22 mouse cellular contexts compared by ENCODE assay signal in the genomic region with DNA sequence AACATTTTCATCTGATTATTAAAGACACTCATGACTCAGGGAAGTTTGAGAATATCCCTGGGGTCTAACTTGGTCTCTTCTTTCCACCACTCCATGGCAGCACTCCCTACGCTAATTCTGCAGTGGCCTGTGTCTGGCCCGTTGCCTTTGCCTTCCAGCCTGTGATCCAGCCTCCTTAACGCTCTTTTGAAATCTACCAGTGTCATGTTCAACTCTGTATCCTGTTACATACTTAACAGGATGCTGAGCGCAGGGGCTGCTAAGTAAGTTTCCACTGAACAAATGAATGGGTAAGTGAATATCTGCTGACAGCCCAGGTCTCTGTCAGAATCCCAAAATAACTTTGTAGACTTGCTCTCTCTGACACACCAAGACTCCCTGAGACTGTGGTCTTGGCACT.
A peak's percentile ranks its signal among the peaks of the same experiment; 100 is the strongest.
DNase-seq lines count a peak whose midpoint lies in the region; ATAC-seq lines count a peak whose summit lies in the region.
"Had no signal": no experiment of that assay in that cellular context is flagged by ENCODE, and none has a peak within 500 bp of the region (broad histone marks: within the 10 kb centered on the region; RNA-seq: fewer than 3 reads in every experiment).

No protein-coding gene starts in this region.

- no peak overlapping the region for H3K4me3 ChIP-seq in heart, embryonic 14.5 days (ENCODE audit: control insufficient read depth in 1 of 2, insufficient read depth in 1 of 2, low read depth in 1 of 2, low read length in 2 of 2)
- no peak overlapping the region for H3K4me3 ChIP-seq in heart, embryonic 11.5 days (ENCODE audit: low read depth, low read length)
- H3K4me3 ChIP-seq in kidney, embryonic 16.5 days (ENCODE audit: low read length), result no peak overlapping the region
- H3K4me3 ChIP-seq in limb, embryonic 15.5 days, result no peak overlapping the region
- H3K4me3 ChIP-seq in neural tube, embryonic 15.5 days (replicated peaks), result no peak overlapping the region
- H3K4me3 ChIP-seq: embryonic facial prominence, embryonic 13.5 days; heart, embryonic 12.5 days; hindbrain, embryonic 10.5 days; intestine, embryonic 15.5 days; layer of hippocampus, adult 2 months; liver, embryonic 12.5 days; midbrain, embryonic 10.5 days had no signal

- no peak overlapping the region for H3K9ac ChIP-seq in heart, embryonic 14.5 days (ENCODE audit: low read length)
- no peak overlapping the region for H3K9ac ChIP-seq in heart, embryonic 11.5 days (ENCODE audit: low read depth, low read length)
- no peak overlapping the region for H3K9ac ChIP-seq in kidney, embryonic 16.5 days (replicated peaks; ENCODE audit: low read length)
- no peak overlapping the region for H3K9ac ChIP-seq in limb, embryonic 15.5 days
- H3K9ac ChIP-seq in neural tube, embryonic 15.5 days (replicated peaks), result no peak overlapping the region
- H3K9ac ChIP-seq: embryonic facial prominence, embryonic 13.5 days; heart, embryonic 12.5 days; intestine, embryonic 15.5 days; liver, embryonic 12.5 days had no signal

- 29% methylated on average over 4 of the region's 4 CpGs for WGBS in heart, embryonic 14.5 days
- WGBS in heart, embryonic 11.5 days (ENCODE audit: insufficient replicate concordance), result 39% methylated on average over 4 of the region's 4 CpGs
- 39% methylated on average over 4 of the region's 4 CpGs for WGBS in kidney, embryonic 16.5 days
- WGBS in limb, embryonic 15.5 days, result 46% methylated on average over 4 of the region's 4 CpGs
- WGBS in neural tube, embryonic 15.5 days, result 88% methylated on average over 4 of the region's 4 CpGs

- peak; percentile 39; the same call in 1 of the 2 replicates for ATAC-seq in heart, embryonic 14.5 days (ENCODE audit: insufficient number of reproducible peaks, insufficient read depth, low FRiP score, low read depth)
- ATAC-seq in heart, embryonic 11.5 days (replicated peaks; ENCODE audit: insufficient number of reproducible peaks, low FRiP score, low TSS enrichment), result no peak
- peak; percentile 82; the same call in 1 of the 2 replicates for ATAC-seq in kidney, embryonic 16.5 days (ENCODE audit: low FRiP score, low TSS enrichment)
- ATAC-seq in limb, embryonic 15.5 days (ENCODE audit: insufficient number of reproducible peaks, low FRiP score, low TSS enrichment, low read depth), result peak; percentile 30; the same call in 1 of the 2 replicates
- no peak for ATAC-seq in neural tube, embryonic 15.5 days (ENCODE audit: low FRiP score)
- ATAC-seq: CD4-positive, CD25-positive, alpha-beta regulatory T cell, adult 4 months; forebrain, embryonic 14.5 days; hindbrain, embryonic 16.5 days; intestine, embryonic 15.5 days; liver, embryonic 12.5 days had no signal

- peaks cover 4 to 24% of the 10 kb centered on the region in 2 experiments; a peak in 3 of 4 replicates for H3K4me1 ChIP-seq in heart, embryonic 14.5 days (ENCODE audit: control insufficient read depth in 2 of 2, insufficient read depth in 2 of 2, low read length in 2 of 2)
- 0 out of 2 replicates have a peak, but pooled peaks cover 5% of the 10 kb centered on the region for H3K4me1 ChIP-seq in heart, embryonic 11.5 days (ENCODE audit: control insufficient read depth, insufficient read depth, low read length)
- H3K4me1 ChIP-seq in kidney, embryonic 16.5 days (ENCODE audit: insufficient read depth, low read length), result no peaks in the 10 kb centered on the region
- H3K4me1 ChIP-seq in limb, embryonic 15.5 days, result no peaks in the 10 kb centered on the region
- H3K4me1 ChIP-seq in neural tube, embryonic 15.5 days, result no peaks in the 10 kb centered on the region
- H3K4me1 ChIP-seq: hindbrain, embryonic 10.5 days; intestine, embryonic 15.5 days; liver, embryonic 12.5 days; midbrain, embryonic 10.5 days had no signal

- H3K4me2 ChIP-seq in heart, embryonic 14.5 days (ENCODE audit: low read length), result no peak overlapping the region
- no peak overlapping the region for H3K4me2 ChIP-seq in heart, embryonic 11.5 days
- no peak overlapping the region for H3K4me2 ChIP-seq in kidney, embryonic 16.5 days (replicated peaks; ENCODE audit: low read depth, low read length)
- H3K4me2 ChIP-seq in limb, embryonic 15.5 days, result no peak overlapping the region
- no peak overlapping the region for H3K4me2 ChIP-seq in neural tube, embryonic 15.5 days
- H3K4me2 ChIP-seq: embryonic facial prominence, embryonic 13.5 days; heart, embryonic 12.5 days; intestine, embryonic 15.5 days; liver, embryonic 12.5 days had no signal

- no peak for DNase-seq in kidney, postnatal 4 days
- peak; percentile 80 for DNase-seq in gastrocnemius, adult 18-20 months (ENCODE audit: low spot score)
- DNase-seq: adrenal gland, postnatal 14 days; cerebellum, adult 9-10 months; kidney, postnatal 10 days; lung, adult 18-20 months; lung, postnatal 10 days had no signal

- H3K27ac ChIP-seq in heart, embryonic 14.5 days (replicated peaks in 1 of 2; ENCODE audit: control insufficient read depth in 1 of 2, insufficient read depth in 1 of 2, low read depth in 2 of 2, low read length in 2 of 2), result no peak overlapping the region
- H3K27ac ChIP-seq in heart, embryonic 11.5 days (ENCODE audit: low read depth, low read length), result no peak overlapping the region
- H3K27ac ChIP-seq in kidney, embryonic 16.5 days (ENCODE audit: low read length), result no peak overlapping the region
- H3K27ac ChIP-seq in limb, embryonic 15.5 days, result no peak overlapping the region
- H3K27ac ChIP-seq in neural tube, embryonic 15.5 days (replicated peaks), result no peak overlapping the region
- H3K27ac ChIP-seq: embryonic facial prominence, embryonic 13.5 days; hindbrain, embryonic 10.5 days; intestine, embryonic 15.5 days; layer of hippocampus, adult 2 months; liver, embryonic 12.5 days; midbrain, embryonic 10.5 days had no signal

- no peaks in the 10 kb centered on the region for H3K36me3 ChIP-seq in heart, embryonic 14.5 days (ENCODE audit: control insufficient read depth, insufficient read depth, low read length)
- no peaks in the 10 kb centered on the region for H3K36me3 ChIP-seq in heart, embryonic 11.5 days (ENCODE audit: control insufficient read depth, insufficient read depth, low read length)
- H3K36me3 ChIP-seq in kidney, embryonic 16.5 days (ENCODE audit: insufficient read depth, low read length), result no peaks in the 10 kb centered on the region
- H3K36me3 ChIP-seq in limb, embryonic 15.5 days, result no peaks in the 10 kb centered on the region
- H3K36me3 ChIP-seq in neural tube, embryonic 15.5 days, result no peaks in the 10 kb centered on the region
- H3K36me3 ChIP-seq: embryonic facial prominence, embryonic 13.5 days; heart, embryonic 12.5 days; hindbrain, embryonic 10.5 days; intestine, embryonic 15.5 days; liver, embryonic 12.5 days; midbrain, embryonic 10.5 days had no signal

- H3K9me3 ChIP-seq in heart, embryonic 14.5 days (ENCODE audit: control insufficient read depth, low read length), result no peaks in the 10 kb centered on the region
- H3K9me3 ChIP-seq in heart, embryonic 11.5 days (replicated peaks; ENCODE audit: control insufficient read depth, low read length), result no peaks in the 10 kb centered on the region
- no peaks in the 10 kb centered on the region for H3K9me3 ChIP-seq in kidney, embryonic 16.5 days (ENCODE audit: low read length)
- no peaks in the 10 kb centered on the region for H3K9me3 ChIP-seq in limb, embryonic 15.5 days
- H3K9me3 ChIP-seq in neural tube, embryonic 15.5 days (replicated peaks), result no peaks in the 10 kb centered on the region
- H3K9me3 ChIP-seq: embryonic facial prominence, embryonic 13.5 days; heart, embryonic 12.5 days; hindbrain, embryonic 10.5 days; intestine, embryonic 15.5 days; liver, embryonic 12.5 days; midbrain, embryonic 10.5 days had no signal

- H3K27me3 ChIP-seq in heart, embryonic 14.5 days (ENCODE audit: control insufficient read depth, insufficient read depth, low read length), result no peaks in the 10 kb centered on the region
- no peaks in the 10 kb centered on the region for H3K27me3 ChIP-seq in heart, embryonic 11.5 days (ENCODE audit: control insufficient read depth, insufficient read depth, low read length)
- no peaks in the 10 kb centered on the region for H3K27me3 ChIP-seq in kidney, embryonic 16.5 days (ENCODE audit: insufficient read depth, low read length)
- H3K27me3 ChIP-seq in limb, embryonic 15.5 days, result no peaks in the 10 kb centered on the region
- H3K27me3 ChIP-seq in neural tube, embryonic 15.5 days (replicated peaks), result no peaks in the 10 kb centered on the region
- H3K27me3 ChIP-seq: embryonic facial prominence, embryonic 13.5 days; heart, embryonic 12.5 days; intestine, embryonic 15.5 days; liver, embryonic 12.5 days had no signal

Comparison
In these comparisons a context has a peak if more than half of its experiments do, and no peak if none do; other contexts are left out.
1. ATAC-seq: peak in heart, embryonic 14.5 days (single experiment), kidney, embryonic 16.5 days (single experiment) and limb, embryonic 15.5 days (single experiment); none in heart, embryonic 11.5 days (single experiment) and neural tube, embryonic 15.5 days (single experiment).